Mouse (Mus musculus) testis, adult 2 months (tissue): ENCODE measurements around the gene Mapre3. TPM values are rescaled to one million over a fixed set of nuclear protein-coding genes. Genes with fewer than 3 reads are reported as not detected.

Experiments
- H3K27ac ChIP-seq: fragments of 200-500 bp; 2 replicates; pipeline ENCODE4 v1.5.1; 2012; ENCODE audit warnings: low read depth, low read length; ENCODE audit not compliant: control insufficient read depth, insufficient read depth
- H3K27me3 ChIP-seq: fragments of 200-500 bp; 2 replicates; pipeline ENCODE4 v1.6.1; 2012; ENCODE audit warnings: mild to moderate bottlenecking, low read length, moderate library complexity; ENCODE audit not compliant: control insufficient read depth, insufficient read depth
- H3K36me3 ChIP-seq: fragments of 200-500 bp; 2 replicates; pipeline ENCODE4 v1.6.1; 2012; ENCODE audit warnings: mild to moderate bottlenecking, low read length; ENCODE audit not compliant: control insufficient read depth, insufficient read depth
- H3K4me1 ChIP-seq: fragments of 200-500 bp; 2 replicates; pipeline ENCODE4 v1.6.1; 2012; ENCODE audit warnings: low read length; ENCODE audit not compliant: control insufficient read depth, insufficient read depth
- H3K4me3 ChIP-seq: fragments of 200-500 bp; 2 replicates; pipeline ENCODE4 v1.5.1; 2012; ENCODE audit warnings: low read depth, mild to moderate bottlenecking, low read length, moderate library complexity, mixed read lengths; ENCODE audit not compliant: control insufficient read depth
- CTCF ChIP-seq: fragments of 200-500 bp; IDR thresholded peaks from 2 replicates; pipeline ENCODE4 v1.5.1; 2012; ENCODE audit warnings: low read depth, mild to moderate bottlenecking, inconsistent platforms, low read length, moderate library complexity; ENCODE audit not compliant: control insufficient read depth, insufficient read depth, insufficient replicate concordance
- POLR2A ChIP-seq: fragments of 200-500 bp; IDR thresholded peaks from 2 replicates; pipeline ENCODE4 v1.6.1; 2012; ENCODE audit warnings: low read depth, mild to moderate bottlenecking, inconsistent platforms, low read length, moderate library complexity; ENCODE audit not compliant: control insufficient read depth
- polyA plus RNA-seq: library from polyadenylated mRNA; depleted of rRNA; stranded (reverse); fragments of >200 nt; gene quantifications from 2 replicates; pipeline ENCODE4 v1.2.3, GENCODE M21; 2012

Mapre3 gene
- polyA plus RNA-seq, 1 experiment, result 342 TPM

DNA sequence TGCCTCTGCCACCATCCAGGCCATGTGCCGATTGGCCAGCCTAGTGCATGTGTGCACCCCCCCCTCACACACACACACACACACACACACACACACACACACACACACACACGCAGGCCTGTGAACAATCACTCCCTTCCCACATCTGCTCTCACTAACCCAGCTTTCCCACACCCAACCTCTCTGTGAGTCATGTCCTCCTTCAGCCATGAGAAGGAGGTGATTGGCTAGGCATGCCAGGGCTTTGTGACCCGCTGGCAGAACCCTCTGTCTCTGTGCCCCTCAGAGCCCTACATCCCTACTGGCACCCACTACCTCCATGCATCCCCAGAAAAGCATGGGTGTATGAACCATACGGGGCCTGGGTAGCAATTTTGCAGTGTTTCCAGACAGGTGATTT, 39.1 kb downstream of the Mapre3 start:
- H3K36me3 ChIP-seq, result no peaks in the 10 kb centered on the region
- peak overlapping the region; percentile 16; the same call in 1 of the 2 replicates for H3K27ac ChIP-seq
- peak overlapping the region; percentile 80 for H3K4me3 ChIP-seq
- no peaks in the 10 kb centered on the region for H3K4me1 ChIP-seq
- H3K27me3 ChIP-seq, result no peaks in the 10 kb centered on the region
- TF ChIP-seq CTCF (no peak), POLR2A (peak; percentile 55; the same call in 1 of the 2 replicates)

DNA sequence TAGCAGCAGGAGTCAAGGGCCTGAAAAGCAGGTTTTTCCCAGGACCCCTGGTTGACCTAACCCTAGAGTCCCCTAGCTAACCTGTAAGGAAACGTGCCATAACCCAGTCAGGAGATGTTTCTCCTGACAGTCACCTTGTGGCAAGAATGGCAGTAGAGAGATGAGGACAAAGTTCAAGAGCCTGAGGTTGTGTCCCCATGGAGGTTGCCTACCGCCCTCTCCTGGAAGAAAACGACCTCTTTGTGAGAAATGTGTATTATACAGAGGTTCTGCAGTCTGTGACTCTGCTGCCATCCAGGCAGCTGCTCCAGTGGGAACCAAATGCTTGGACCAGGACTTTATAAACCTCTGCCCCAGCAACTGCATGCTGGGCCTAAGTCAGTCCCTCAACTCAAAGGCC, 41.2 kb downstream of the Mapre3 start:
- TF ChIP-seq CTCF (no peak), POLR2A (no peak)
- Histone ChIP-seq H3K27me3 (no peaks in the 10 kb centered on the region), H3K4me1 (no peaks in the 10 kb centered on the region), H3K27ac (no peak overlapping the region), H3K4me3 (peak overlapping the region; percentile 41), H3K36me3 (no peaks in the 10 kb centered on the region)

GRCm38 (mm10) chr5:30856124-30856523, 41.7 kb downstream of the Mapre3 start:
- H3K4me3 ChIP-seq, result 0 out of 2 replicates have a peak overlapping the region, but pooled peaks have one; percentile 14
- H3K27me3 ChIP-seq, result no peaks in the 10 kb centered on the region
- H3K27ac ChIP-seq, result no peak overlapping the region
- TF ChIP-seq CTCF (0 out of 2 replicates have a peak, but pooled peaks have one; percentile 6), POLR2A (no peak)
- H3K4me1 ChIP-seq, result no peaks in the 10 kb centered on the region
- no peaks in the 10 kb centered on the region for H3K36me3 ChIP-seq

GRCm38 (mm10) chr5:30863852-30864251, 49.4 kb downstream of the Mapre3 start:
- H3K36me3 ChIP-seq, result peaks cover 1% of the 10 kb centered on the region
- no peak for TF ChIP-seq CTCF
- no peak for TF ChIP-seq POLR2A
- peaks cover 1% of the 10 kb centered on the region for H3K4me1 ChIP-seq
- no peak overlapping the region for H3K4me3 ChIP-seq
- no peaks in the 10 kb centered on the region for H3K27me3 ChIP-seq
- H3K27ac ChIP-seq, result no peak overlapping the region

- H3K36me3 ChIP-seq, result peaks cover 1% of the 10 kb centered on the region
- no peaks in the 10 kb centered on the region for H3K27me3 ChIP-seq
- no peak for TF ChIP-seq CTCF
- no peak for TF ChIP-seq POLR2A
- H3K4me1 ChIP-seq, result peaks cover 6% of the 10 kb centered on the region
- H3K27ac ChIP-seq, result no peak overlapping the region
- H3K4me3 ChIP-seq, result no peak overlapping the region
These were observed 49.9 kb downstream of the Mapre3 start for GRCm38 (mm10) chr5:30864322-30864721.

- Histone ChIP-seq H3K36me3 (peaks cover 1% of the 10 kb centered on the region), H3K27me3 (no peaks in the 10 kb centered on the region), H3K4me3 (no peak overlapping the region), H3K27ac (no peak overlapping the region), H3K4me1 (peaks cover 7% of the 10 kb centered on the region)
- TF ChIP-seq CTCF (no peak), POLR2A (no peak)
These were observed 52.4 kb downstream of the Mapre3 start for GRCm38 (mm10) chr5:30866871-30867270.

DNA sequence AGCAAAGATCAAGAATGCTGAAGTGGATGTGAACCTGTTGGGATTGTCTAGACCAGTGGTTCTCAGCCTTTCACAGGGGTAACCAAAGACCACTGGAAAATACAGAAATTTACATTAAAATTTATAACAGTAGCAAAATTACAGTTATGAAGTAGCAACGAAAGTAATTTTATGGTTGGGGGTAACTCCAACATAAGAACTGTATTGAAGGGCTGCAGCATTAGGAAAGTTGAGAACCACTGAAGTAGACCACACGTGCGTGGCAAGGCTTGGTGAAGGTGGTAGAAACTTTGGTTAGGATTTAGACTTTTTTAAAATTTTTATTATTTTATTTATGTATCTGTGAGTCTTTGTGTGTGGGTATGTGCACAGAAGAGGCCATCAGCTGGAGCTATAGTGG, 53.3 kb downstream of the Mapre3 start, which contains the start of gene Tmem214:
Gene Tmem214 (plus strand): TSS at position 301 of the 400 bp plus-strand sequence.
- H3K4me1 ChIP-seq, result peaks cover 7% of the 10 kb centered on the region
- H3K36me3 ChIP-seq, result peaks cover 1% of the 10 kb centered on the region
- no peaks in the 10 kb centered on the region for H3K27me3 ChIP-seq
- H3K27ac ChIP-seq, result no peak within 1 kb of the TSS
- TF ChIP-seq POLR2A, result no peak
- no peak for TF ChIP-seq CTCF
- peak within 1 kb of the TSS; percentile 99; the same call in 1 of the 2 replicates for H3K4me3 ChIP-seq
